Mouse (Mus musculus): ENCODE measurements at regions not wholly inside any gene's neighbourhood (a gene's known extent, or its start where the extent isn't known, plus 50 kb on each side); places are given as distances from the start of the nearest gene placed in this dataset.

- no peak for TF ChIP-seq CTCF (IDR thresholded peaks at IDR 0.05; ENCODE audit: borderline replicate concordance, insufficient read depth, low read length)
- no peak for TF ChIP-seq POLR2A (IDR thresholded peaks at IDR 0.05; ENCODE audit: low read depth, low read length)
These were observed 156.9 kb downstream of the AI429214 start for GRCm38 (mm10) chr8:37150286-37150685.
